Mouse (Mus musculus): ENCODE results near the gene Aarsd1. TPM values are rescaled to one million over a fixed set of nuclear protein-coding genes. Genes with fewer than 3 reads are reported as not detected.
A peak's percentile ranks its signal among the peaks of the same experiment; 100 is the strongest.
"Not testable (repeated sequence)": the region's sequence is repeated elsewhere in the genome, so short reads cannot be mapped to it uniquely, and the experiment has no call there.

Gene Aarsd1
- total RNA-seq, 2 experiments from 2014 or later: 47.6 to 48.8 TPM

DNA sequence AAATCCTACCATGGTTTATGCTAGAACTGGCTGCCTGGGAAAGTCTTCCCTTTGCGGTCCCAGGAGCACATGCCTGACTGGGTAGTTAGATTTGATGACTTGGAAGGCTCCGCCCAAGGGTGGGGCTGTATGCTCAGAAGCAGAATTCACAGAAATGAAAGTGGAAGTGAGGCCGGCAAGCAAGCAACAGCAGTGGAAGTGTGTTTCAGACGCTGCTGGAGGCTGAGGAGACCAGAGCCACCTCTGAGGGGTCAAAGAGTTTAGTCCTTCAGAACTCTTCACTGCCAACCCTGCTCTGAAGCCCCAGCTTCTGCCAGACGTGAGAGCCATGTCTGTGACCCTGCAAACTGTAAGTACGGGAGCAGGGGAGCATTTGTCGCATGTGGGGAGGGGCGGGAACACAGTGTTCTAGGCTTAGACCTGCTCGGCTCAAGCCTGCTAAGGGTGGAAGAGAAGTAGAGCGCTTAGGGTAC, 30.9 kb upstream of the Aarsd1 start, which contains the start of gene Ifi35:
Ifi35 (plus strand) TSS at position 134 of the 473 bp plus-strand sequence.
- DNase-seq (ENCODE audit: low spot score in 2 of 2): no peak

DNA sequence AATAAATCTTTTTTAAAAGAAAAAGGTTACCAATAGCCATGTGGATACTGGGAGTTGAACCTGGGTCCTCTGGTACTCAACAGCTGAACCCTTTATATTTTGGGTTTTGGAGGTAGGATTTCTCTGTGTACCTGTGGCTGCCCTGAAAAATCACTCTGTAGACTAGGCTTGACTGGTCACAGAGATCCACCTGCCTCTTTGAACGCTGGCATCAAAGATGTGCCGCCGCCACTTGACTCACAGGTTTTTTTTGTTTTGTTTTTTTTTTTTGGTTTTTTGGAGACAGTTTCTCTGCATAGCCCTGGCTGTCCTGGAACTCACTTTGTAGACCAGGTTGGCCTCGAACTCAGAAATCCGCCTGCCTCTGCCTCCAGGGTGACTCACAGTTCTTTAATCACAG, 30.4 kb upstream of the Aarsd1 start:
- DNase-seq (ENCODE audit: low spot score in 2 of 2): no peak

DNA sequence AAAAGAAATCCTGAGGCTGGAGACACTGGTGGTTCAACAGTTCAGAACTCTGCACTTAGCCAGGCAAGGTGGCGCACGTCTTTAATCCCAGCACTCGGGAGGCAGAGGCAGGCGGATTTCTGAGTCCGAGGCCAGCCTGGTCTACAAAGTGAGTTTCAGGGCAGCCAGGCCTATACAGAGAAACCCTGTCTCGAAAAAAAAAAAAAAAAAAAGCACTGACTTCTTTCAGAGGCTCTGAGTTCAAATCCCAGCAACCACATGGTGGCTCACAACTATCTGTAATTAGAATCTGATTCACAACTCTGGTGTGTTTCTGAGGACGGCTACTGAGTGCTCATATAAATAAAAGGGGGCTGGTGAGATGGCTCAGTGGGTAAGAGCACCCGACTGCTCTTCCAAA, 29.4 kb upstream of the Aarsd1 start:
- not testable (repeated sequence) for DNase-seq (ENCODE audit: low spot score in 2 of 2)

GRCm38 (mm10) chr11:101446319-101446718, 28.9 kb upstream of the Aarsd1 start:
- DNase-seq (ENCODE audit: low spot score in 2 of 2): no peak

GRCm38 (mm10) chr11:101442760-101443159, 25.3 kb upstream of the Aarsd1 start:
- DNase-seq (ENCODE audit: low spot score in 2 of 2): no peak

GRCm38 (mm10) chr11:101442127-101442693, 24.8 kb upstream of the Aarsd1 start, which contains the start of gene Rpl27:
Gene Rpl27, plus strand, starts transcription at chr11:101442298.
- DNase-seq (ENCODE audit: low spot score in 2 of 2): peak; percentile 94 to 97

DNA sequence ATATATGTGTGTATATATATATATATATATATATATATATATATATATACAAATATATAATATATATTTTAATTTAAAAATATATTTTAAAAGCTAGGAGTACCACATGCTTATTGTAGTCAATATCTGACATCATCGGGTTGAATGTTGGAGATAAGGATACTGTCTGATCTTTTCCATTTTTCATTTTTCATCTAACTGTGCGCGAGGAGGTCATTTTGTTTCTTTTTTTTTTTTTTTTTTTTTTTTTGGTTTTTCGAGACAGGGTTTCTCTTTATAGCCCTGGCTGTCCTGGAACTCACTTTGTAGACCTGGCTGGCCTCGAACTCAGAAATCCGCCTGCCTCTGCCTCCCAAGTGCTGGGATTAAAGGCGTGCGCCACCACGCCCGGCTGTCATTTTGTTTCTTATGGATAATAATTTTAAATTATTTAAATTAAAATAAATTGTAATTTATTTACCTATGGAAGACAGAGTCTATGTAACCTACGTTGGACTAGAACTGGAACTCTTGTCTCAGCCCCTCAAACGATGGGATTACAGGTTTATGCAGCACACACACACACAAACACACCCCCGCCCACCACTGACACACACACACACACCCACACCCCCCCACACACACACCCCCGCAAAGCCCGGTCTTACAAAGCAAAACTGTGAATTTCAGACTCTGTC, 24.2 kb upstream of the Aarsd1 start:
- DNase-seq (ENCODE audit: low spot score in 2 of 2): not testable (repeated sequence)

GRCm38 (mm10) chr11:101438006-101438405, 20.6 kb upstream of the Aarsd1 start:
- not testable (repeated sequence) for DNase-seq (ENCODE audit: low spot score in 2 of 2)

GRCm38 (mm10) chr11:101436916-101437315, 19.5 kb upstream of the Aarsd1 start:
- DNase-seq (ENCODE audit: low spot score in 2 of 2): no peak

- DNase-seq (ENCODE audit: low spot score in 2 of 2): no peak
Measured at GRCm38 (mm10) chr11:101435831-101436230, 18.4 kb upstream of the Aarsd1 start.

DNA sequence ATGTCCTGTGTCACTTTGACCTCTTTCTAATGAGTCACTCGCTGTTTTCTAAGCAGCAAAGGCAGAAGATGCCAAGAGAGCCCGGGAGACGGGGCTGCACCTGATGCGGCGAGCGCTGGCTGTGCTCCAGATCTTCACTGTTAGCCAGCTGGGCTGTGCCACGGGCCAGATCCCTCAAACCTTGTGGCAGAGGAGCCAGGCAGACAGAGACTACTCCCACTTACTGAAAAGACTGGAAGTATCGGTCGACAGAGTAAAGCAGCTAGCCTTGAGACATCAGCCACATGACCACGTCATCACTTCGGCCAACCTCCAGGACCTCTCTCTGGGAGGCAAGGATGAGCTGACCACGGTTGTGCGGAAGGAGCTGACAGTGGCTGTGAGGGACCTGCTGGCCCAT, 16.0 kb upstream of the Aarsd1 start:
- DNase-seq (ENCODE audit: low spot score in 2 of 2): no peak

DNA sequence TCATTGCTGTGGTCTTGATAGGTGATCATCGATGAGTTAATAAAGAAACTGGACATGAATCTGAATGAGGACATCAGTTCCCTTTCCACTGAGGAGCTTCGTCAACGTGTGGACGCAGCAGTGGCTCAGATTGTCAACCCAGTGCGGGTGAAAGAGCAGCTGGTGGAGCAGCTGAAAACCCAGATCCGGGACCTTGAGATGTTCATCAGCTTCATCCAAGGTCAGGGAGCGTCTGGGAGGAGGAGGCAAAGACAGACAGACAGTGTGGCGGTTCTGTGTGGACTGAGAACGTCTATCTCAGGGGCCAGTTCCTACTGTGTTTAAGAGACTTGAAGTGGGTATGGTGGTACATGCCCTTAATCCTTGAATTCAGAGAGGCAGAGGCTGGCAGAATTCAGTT, 13.9 kb upstream of the Aarsd1 start:
- no peak for DNase-seq (ENCODE audit: low spot score in 2 of 2)

DNA sequence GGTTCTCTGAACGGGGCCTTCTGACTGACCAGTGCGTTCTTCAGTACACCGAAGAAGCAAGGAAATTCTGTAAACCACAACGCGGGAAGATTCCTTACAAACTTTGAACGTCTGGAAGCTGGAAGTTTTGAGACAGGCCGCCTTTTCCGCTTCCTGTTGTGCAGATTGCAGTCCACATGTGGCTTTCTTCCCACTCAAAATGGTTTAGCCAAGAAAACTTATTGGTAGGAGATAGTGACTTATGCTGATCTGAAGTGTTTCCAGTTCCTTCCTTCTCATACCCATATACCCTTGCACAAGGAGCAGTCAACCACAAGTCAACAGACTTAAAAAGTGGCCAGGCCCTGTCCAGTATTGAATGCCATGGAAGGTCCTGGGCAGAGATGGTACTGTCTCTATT, 8.8 kb upstream of the Aarsd1 start:
- DNase-seq (ENCODE audit: low spot score in 2 of 2): no peak

DNA sequence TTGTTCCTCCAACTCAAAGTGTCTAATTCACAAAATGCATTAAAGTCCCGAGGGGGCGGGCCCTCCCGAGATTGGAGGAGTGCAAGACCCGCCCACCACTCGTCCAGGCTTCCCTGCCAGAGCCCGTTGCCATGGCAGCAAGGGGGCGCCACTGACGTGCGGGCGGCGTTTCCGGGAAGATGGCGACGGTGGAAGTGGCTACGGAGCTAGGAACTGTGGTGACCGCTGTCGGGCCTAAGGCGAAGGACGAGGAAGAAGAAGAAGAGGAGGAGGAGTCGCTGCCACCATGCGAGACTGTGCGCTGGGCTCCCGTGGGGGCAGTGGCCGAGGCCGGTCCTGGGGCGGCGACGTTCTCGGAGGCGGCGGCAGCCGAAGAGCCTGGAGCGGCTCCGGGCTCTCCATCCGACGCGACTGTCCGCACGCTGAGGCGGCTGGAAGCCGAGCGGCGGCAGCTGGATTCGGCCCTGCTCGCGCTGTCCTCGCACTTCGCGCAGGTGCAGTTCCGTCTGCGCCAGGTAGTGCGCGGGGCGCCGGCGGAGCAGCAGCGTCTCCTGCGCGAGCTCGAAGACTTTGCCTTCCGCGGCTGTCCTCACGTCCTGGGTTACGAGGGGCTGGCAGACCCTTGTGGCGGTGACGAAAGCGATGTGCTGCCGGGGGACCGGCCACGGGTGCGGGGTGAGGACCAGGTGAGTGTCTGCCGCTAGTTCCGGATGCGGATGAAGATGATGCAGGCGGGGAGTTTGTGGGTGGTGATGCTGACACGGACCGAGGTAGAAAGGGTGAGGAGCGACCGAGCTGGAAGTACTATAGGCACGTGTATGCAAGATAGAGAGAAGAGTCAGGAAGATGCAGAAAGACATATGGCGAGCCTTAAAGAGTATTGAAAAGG, 7.8 kb upstream of the Aarsd1 start, which contains the start of the genes Rundc1 and Ptges3l:
Rundc1 (plus strand) TSS at position 161 of the 889 bp plus-strand sequence.
Ptges3l (minus strand) TSS at position 409 of the 889 bp plus-strand sequence.
- peak; percentile 99 for DNase-seq (ENCODE audit: low spot score in 2 of 2)

DNA sequence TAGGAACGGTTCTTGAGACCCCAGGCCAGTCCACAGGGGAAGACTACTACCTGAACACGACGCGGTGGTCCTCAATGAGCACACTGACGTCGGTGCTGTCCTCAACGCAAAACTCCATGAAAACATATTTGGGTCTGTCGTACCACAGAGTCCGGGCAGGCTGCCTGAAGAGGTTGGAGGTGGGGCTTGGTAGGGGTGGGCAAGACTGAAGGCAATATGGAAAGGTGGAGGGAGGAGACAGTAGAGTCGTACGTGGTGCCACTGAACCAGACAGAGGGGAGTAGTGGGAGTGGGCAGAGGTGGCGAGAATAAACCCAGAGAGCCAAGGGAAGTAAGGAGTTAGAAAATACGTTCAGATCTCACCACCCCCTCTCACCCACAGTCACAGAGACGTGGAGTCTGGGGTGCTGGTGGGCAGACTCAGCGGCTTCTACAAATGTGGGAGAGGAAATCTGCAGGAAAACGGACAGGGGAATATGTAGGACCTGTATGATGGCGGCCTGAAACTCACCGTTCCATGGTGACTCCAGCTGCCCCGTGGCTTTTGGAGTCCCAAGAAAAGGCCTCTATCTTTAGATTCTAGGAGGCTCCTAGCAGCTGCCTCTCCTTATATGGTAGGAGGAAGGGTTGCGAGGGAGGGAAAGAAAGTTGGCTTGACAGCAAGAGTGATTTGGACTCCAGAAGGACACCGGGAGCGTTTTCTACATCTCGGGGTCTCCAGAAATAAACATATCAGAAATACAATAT, 6.9 kb upstream of the Aarsd1 start, which contains the start of gene Gm27029:
Gm27029 (minus strand) TSS at position 692 of the 747 bp plus-strand sequence.
- DNase-seq (ENCODE audit: low spot score in 2 of 2): peak; percentile 36 to 49

DNA sequence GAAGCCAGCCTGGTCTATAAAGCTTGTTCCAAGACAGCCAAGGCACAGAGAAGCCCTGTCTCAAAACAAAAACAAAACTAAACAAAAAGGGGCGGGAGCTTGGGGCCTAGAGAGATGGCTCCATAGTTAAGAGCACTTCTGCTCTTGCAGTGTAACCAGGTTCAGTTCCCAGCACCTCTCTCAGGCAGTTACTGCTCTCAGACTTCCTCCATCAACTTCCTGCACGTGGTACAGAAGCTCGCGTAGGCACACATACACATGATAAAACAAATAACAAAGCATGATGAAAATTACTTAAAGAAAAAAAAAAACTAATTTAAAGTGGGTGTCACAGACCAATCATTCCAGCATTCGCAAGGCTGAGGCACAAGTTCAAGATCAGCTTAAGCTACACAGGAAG, 2.7 kb upstream of the Aarsd1 start:
- no peak for DNase-seq (ENCODE audit: low spot score in 2 of 2)

DNA sequence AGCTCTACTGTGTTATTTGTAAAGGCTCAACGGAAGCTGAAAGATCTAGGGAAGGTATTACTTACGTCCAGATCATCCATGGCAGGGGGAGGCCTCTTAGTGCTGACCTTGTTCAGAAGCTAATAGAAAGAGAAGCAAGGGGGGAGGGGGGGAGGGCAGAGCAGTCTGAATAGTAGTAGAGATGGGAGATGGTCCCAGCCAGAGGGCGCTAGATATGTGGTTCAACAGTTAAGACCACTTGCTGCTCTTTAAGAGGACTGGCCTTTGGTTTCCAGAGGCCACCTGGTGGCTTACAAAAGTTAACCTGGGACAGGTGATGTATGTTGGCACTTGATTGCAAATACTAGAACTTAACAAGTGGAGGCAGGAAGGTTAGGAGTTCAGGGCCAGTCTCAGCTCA, 2.2 kb upstream of the Aarsd1 start:
- no peak for DNase-seq (ENCODE audit: low spot score in 2 of 2)

GRCm38 (mm10) chr11:101418991-101419390, 1.6 kb upstream of the Aarsd1 start:
- peak in 1 of 2 experiments; percentile 31 for DNase-seq (ENCODE audit: low spot score in 2 of 2)

- no peak for DNase-seq (ENCODE audit: low spot score in 2 of 2)
Measured at GRCm38 (mm10) chr11:101416433-101417100, 848 bp downstream of the Aarsd1 start.

DNA sequence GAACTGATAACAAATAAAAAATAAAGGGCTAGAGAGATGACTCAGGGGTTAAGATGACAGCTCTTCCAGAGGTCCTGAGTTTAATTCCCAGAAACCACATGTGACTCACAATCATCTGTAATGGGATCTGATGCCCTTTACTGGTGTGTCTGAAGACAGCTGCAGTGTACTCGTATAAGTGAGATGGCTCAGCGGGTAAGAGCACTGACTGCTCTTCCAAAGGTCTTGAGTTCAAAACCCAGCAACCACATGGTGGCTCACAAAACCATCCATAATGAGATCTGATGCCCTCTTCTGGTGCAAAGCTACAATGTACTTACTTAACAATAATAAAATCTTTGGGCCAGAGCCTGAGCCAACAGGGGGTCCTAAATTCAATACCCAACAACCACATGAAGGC, 2.1 kb downstream of the Aarsd1 start:
- no peak for DNase-seq (ENCODE audit: low spot score in 2 of 2)

Measured in left cerebral cortex, adult 18-20 months (tissue).